Mouse (Mus musculus) neutrophil, adult 59 days (primary cell): ENCODE data around the gene Oas1f. TPM values are rescaled to one million over a fixed set of nuclear protein-coding genes. Genes with fewer than 3 reads are reported as not detected.

Experiments
- total RNA-seq, 2 experiments: library from RNA; stranded (reverse); gene quantifications; 1 replicate in 1 of 2; 2 replicates in 1 of 2; pipeline ENCODE4 v1.2.4; 2023

Gene Oas1f
- not detected for total RNA-seq

DNA sequence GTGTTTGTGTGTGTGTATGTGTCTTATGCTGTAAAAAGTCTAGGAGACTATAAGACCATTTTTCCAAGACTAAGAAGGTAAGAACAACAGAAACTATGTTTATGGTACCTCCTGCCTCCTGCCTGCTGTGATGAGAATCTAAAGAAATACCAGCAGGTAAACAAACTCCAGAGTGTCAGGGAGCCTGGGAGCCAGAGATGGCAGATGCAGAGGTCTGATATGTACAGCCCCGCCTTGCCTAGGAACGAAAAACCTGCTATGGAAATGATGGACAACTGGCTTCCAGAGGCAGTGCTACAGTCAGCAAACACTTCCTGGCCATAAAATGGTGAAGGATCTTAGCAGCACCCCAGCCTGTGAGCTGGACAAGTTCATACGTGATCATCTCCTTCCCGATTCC, at the start of gene Oas1f:
Gene Oas1f (plus strand): TSS at position 301 of the 400 bp plus-strand sequence.

DNA sequence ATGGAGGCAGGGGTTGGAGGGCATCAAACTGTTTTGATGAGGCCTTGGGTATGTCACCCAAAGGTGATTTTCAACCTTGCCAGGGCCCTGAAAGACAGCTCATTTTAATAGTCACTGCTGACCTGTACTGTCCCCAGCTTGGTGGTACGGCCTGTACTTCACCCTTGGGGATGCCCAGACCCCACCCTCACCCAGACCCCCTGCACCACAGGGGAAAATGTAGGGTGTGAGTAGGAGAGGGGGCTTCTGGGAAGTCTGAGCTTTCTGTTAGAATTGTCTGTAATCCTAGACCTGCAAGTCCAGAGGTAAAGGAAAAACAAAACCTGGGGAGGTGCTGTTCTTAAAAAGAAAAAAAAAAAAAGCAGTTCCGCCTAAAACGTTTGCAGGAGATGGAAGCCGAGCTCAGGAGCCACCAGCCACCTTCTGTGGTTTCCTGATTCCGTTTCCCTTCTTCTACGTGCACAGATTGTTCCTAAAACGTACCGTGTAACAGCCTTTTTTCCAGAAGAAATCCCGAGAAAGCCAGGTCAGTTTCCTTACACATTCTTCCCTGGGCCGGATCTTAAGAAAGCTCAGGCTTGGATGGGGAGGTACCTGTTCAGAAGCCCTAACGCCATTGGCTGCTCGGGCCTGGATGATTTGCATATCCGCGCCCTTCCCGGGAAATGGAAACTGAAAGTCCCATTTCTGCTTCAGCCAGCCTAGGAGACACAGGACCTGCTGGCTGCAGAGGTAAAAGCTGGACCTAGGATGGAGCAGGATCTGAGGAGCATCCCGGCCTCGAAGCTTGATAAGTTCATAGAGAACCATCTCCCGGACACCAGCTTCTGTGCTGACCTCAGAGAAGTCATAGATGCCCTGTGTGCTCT, 35.0 kb upstream of the Oas1f start, which contains the start of gene Oas1c:
Gene Oas1c (minus strand): TSS at position 564 of the 869 bp plus-strand sequence.

GRCm38 (mm10) chr5:120861121-120861520, 14.0 kb downstream of the Oas1f start, which contains the start of gene Oas1h:
Gene Oas1h, plus strand, starts transcription at chr5:120861421.

DNA sequence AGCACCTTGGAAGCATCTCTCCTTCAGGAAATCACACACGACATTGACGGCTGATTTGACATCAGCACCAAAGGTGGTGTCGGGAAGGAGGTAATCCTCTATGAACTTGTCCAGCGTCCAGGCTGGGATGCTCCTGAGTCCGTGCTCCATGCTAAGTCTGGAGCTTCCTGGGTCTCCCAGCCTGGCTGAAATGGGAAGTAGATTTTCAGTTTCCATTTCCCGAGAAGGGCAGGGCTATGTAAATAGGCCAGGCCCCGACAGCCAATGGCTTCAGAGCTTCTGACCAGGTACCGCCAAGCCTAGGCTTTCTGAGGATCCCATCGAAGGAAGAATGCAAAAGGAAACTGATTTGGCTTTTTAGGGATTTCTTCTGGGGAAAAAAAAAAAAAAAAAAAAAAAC, 40.2 kb downstream of the Oas1f start, which contains the start of gene Oas1g:
Gene Oas1g (minus strand): TSS at position 201 of the 400 bp plus-strand sequence.

GRCm38 (mm10) chr5:120906791-120907733, 59.9 kb downstream of the Oas1f start, which contains the start of gene Oas1a:
Gene Oas1a, minus strand, starts transcription at chr5:120907521.

Other genes with a start within 250 kb of the Oas1f start
- gene Rita1, start 234.8 kb upstream of the Oas1f start, total RNA-seq, result 1 to 10 TPM; 2.2 to 2.5 TPM
- gene Ddx54, start 234.6 kb upstream of the Oas1f start, total RNA-seq, result 10 to 100 TPM; 38.6 to 47.1 TPM
- gene Cfap73, start 213.1 kb upstream of the Oas1f start, total RNA-seq, result not detected
- gene Rasal1, start 198.6 kb upstream of the Oas1f start, total RNA-seq, result 1 to 10 TPM; 1.1 to 1.3 TPM
- gene Dtx1, start 135.4 kb upstream of the Oas1f start, total RNA-seq, result 1 to 10 TPM in 1 of 2 experiments, under 1 TPM in 1; 0.49 to 1.1 TPM
- gene Oas2, start 97.5 kb upstream of the Oas1f start, total RNA-seq, result 1 to 10 TPM; 3.2 to 7.8 TPM
- gene Oas3, start 69.7 kb upstream of the Oas1f start, total RNA-seq, result 10 to 100 TPM; 10.8 to 13.8 TPM
- not detected for gene Oas1e, start 51.8 kb upstream of the Oas1f start, total RNA-seq
- 1 to 10 TPM; 2.9 to 3.0 TPM for gene Oas1c, start 34.9 kb upstream of the Oas1f start, total RNA-seq
- not detected for gene Oas1h, start 14.1 kb downstream of the Oas1f start, total RNA-seq
- gene Oas1g, start 40.2 kb downstream of the Oas1f start, total RNA-seq, result 1 to 10 TPM in 1 of 2 experiments, under 1 TPM in 1; 0.86 to 1.8 TPM
- 1 to 10 TPM; 6.6 to 9.2 TPM for gene Oas1a, start 60.2 kb downstream of the Oas1f start, total RNA-seq
- gene Oas1d, start 67.2 kb downstream of the Oas1f start, total RNA-seq, result not detected
- under 1 TPM in 1 of 2 experiments, not detected in 1; 0.31 TPM for gene Rph3a, start 162.7 kb downstream of the Oas1f start, total RNA-seq